Mouse (Mus musculus) B cell, adult 67 days (primary cell): ENCODE data around the gene Tll1. TPM values are rescaled to one million over a fixed set of nuclear protein-coding genes. Genes with fewer than 3 reads are reported as not detected.

Experiments
- total RNA-seq, 2 experiments: library from RNA; stranded (reverse); gene quantifications; 4 replicates each; pipeline ENCODE4 v1.2.4; 2023

Tll1 gene
- not detected for total RNA-seq

DNA sequence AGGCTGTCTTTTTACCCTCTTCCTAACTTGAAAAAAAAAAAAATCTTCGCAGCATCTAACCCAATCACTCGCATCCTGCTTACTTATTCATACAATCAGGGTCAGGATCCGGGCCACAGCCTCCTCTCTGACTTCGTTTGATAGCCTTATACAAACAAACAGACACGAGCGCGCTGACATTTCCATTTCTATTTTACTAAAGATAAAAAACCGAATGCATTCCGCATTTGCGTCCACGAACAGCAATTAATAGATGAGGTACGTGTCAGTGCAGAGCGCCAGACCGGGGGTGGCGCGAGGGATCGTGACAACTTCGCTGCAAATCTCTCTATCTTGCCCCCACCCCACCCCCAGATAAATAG is at the start of gene Tll1:
Gene Tll1, minus strand, starts transcription at position 248 of the 362 bp plus-strand sequence.

